Mouse (Mus musculus) heart, embryonic 12.5 days (tissue): ENCODE results near the gene Scaf11. TPM values are rescaled to one million over a fixed set of nuclear protein-coding genes. Genes with fewer than 3 reads are reported as not detected.

Experiments used
- ATAC-seq: fragments of 200-750 bp; cut with Nextera tagmentation; 2 replicates; pipeline ENCODE4 v1.8.0; 2017; ENCODE audit warnings: moderate TSS enrichment, moderate library complexity; ENCODE audit not compliant: insufficient number of reproducible peaks, low FRiP score
- H3K27ac ChIP-seq: fragments of 300-500 bp; sonication (generic); 2 replicates; pipeline ENCODE4 v1.5.1; 2016; ENCODE audit warnings: mild to moderate bottlenecking, moderate library complexity; ENCODE audit not compliant: poor library complexity, severe bottlenecking
- H3K27me3 ChIP-seq: fragments of 300-500 bp; sonication (generic); replicated peaks from 2 replicates; pipeline ENCODE4 v1.6.1; 2016; ENCODE audit warnings: mild to moderate bottlenecking, moderate library complexity
- H3K36me3 ChIP-seq: fragments of 300-500 bp; sonication (generic); 2 replicates; pipeline ENCODE4 v1.6.1; 2016; ENCODE audit warnings: mild to moderate bottlenecking, moderate library complexity
- H3K4me1 ChIP-seq: fragments of 300-500 bp; sonication (generic); replicated peaks from 2 replicates; pipeline ENCODE4 v1.6.1; 2016; ENCODE audit warnings: mild to moderate bottlenecking
- H3K4me2 ChIP-seq: fragments of 300-500 bp; sonication (generic); 2 replicates; pipeline ENCODE4 v1.6.1; 2016; ENCODE audit warnings: mild to moderate bottlenecking, moderate library complexity
- H3K4me3 ChIP-seq: fragments of 300-500 bp; sonication (generic); 2 replicates; pipeline ENCODE4 v1.5.1; 2016; ENCODE audit warnings: mild to moderate bottlenecking
- H3K9ac ChIP-seq: fragments of 300-500 bp; sonication (generic); 2 replicates; pipeline ENCODE4 v1.6.1; 2016; ENCODE audit warnings: mild to moderate bottlenecking, moderate library complexity
- H3K9me3 ChIP-seq: fragments of 300-500 bp; sonication (generic); replicated peaks from 2 replicates; pipeline ENCODE4 v1.6.1; 2016; ENCODE audit warnings: mild to moderate bottlenecking, moderate library complexity
- WGBS: fragments of 180-500 bp; shearing (Covaris S2); methylation state at CpG from one replicate; pipeline ENCODE4 v1.1.7; 2016; 5-methylcytosine and 5-hydroxymethylcytosine counted together
- polyA plus RNA-seq: library from polyadenylated mRNA; unstranded; fragments of >200 nt; fragmentation: Nextera tagmentation; extraction: Ambion mirVana; gene quantifications from 2 replicates; pipeline ENCODE4 v1.2.1, GENCODE M21; 2016

Scaf11 gene
- polyA plus RNA-seq, 1 experiment from 2014 or later = 79.1 TPM

DNA sequence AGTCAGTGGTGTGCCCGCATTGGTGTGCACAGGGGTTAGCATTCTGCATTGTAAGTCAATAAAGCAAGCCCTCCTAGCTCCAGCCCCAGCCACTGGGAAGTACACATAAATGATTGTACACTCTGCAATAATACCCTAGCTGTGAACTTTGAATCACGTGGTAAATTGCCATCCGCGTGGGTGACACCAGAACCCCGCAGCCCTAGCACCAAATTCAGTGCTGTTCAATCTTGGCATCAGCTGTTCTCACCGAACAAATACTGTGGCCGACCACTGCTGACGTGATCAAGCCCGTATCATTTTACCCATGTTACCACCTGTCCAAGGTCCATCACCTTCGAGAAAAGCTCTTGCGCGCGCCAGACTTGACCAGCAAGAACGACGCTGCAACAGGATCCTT lies 3.2 kb upstream of the Scaf11 start:
- WGBS = 95% methylated on average over 15 of the region's 15 CpGs
- no peak overlapping the region for H3K4me2 ChIP-seq

DNA sequence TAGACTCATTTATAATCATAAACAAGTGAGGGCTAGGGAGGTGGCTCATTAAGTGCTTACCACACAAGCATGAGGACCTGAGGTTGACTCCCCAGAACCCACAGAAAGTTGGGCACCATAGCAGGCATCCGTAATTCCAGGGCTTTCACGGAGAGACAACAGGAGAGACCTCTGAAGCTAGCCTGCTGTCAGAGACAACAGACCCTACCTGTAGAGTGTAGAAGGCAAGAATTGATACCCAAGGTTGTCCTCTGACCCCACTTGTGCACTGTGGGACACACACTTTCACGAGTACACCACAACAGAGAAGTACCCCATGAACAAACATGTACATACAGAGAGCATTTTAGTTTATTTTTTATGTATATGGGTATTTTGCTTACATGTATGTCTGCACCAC lies 2.0 kb upstream of the Scaf11 start:
- Histone ChIP-seq H3K36me3 (no peaks in the 10 kb centered on the region), H3K4me2 (no peak overlapping the region)

More for the DNA sequence above, 3.2 kb upstream of the Scaf11 start:
- Histone ChIP-seq H3K27me3 (no peaks in the 10 kb centered on the region), H3K27ac (no peak overlapping the region), H3K4me3 (no peak overlapping the region), H3K36me3 (no peaks in the 10 kb centered on the region), H3K9ac (no peak overlapping the region), H3K4me1 (peaks cover 15% of the 10 kb centered on the region), H3K9me3 (no peaks in the 10 kb centered on the region)
- no peak for ATAC-seq

DNA sequence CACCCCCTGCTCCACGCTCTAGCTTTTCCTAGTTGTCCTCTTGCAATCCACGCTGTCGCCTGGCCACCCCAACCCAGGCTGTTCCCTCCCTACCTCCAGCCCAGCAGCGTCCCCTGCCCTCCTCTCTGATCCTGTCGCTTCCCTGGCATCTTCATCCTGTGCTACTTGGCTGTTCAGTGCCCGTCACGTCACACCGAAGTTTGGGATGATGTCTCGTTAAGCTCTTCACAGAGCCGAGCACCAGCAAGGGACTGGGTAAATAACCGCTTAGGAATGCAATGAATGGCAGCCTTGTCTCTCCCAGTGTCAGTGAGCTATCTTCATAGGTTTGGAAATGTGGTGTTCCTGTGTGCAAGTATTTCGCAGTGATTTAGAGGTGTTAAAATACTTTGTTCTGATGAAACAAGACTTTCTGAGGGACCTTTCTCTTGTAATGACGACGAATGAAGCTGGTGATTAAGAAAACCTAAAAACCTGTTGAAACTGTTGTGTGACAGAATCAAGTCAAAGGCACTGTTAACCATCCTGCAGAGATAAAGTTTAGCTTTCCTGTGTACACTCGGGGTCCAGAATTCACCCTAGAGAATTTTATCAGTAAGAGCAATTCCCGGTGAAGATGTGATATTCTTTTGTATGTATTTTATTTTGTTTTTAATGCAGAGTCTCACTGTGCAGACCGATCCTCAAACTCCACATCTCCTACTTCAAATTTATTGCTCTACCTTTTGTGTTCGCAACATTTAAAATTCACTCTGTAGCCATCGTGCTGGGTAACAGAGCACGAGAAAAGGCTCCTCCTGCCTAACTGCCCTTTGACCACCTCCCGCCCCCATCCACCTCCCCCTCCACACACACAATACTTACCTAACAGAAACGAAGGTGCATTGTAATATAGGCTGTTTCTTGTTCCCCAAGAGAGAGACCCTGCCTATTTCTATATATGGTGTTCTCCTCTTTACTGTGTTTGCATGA lies 1.2 kb upstream of the Scaf11 start:
- H3K4me3 ChIP-seq = peak overlapping the region; percentile 98

More for the DNA sequence above, 2.0 kb upstream of the Scaf11 start:
- no peak for ATAC-seq
- peaks cover 22% of the 10 kb centered on the region for H3K4me1 ChIP-seq
- 86% methylated on average over 3 of the region's 3 CpGs for WGBS
- no peaks in the 10 kb centered on the region for H3K27me3 ChIP-seq
- no peak overlapping the region for H3K9ac ChIP-seq
- H3K4me3 ChIP-seq = no peak overlapping the region
- no peaks in the 10 kb centered on the region for H3K9me3 ChIP-seq
- H3K27ac ChIP-seq = no peak overlapping the region

DNA sequence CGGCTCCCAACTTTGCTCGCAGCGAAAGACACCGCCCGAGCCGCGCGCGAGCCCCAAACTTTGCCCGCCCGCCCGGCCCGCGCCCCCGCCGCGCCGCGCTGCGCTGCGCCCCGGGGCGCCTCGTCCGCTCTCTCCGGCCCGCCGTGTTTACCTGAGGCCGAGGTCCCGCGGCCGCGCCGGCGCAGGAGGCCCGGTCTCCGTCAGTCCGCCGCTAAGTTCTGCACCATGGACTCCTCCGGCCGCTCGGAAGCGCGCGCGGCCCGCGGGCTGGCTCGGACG lies 253 bp downstream of the Scaf11 start:
- ATAC-seq = no peak
- H3K27ac ChIP-seq = peak overlapping the region; percentile 100
- H3K4me3 ChIP-seq = peak overlapping the region; percentile 98
- no peaks in the 10 kb centered on the region for H3K9me3 ChIP-seq
- no peaks in the 10 kb centered on the region for H3K36me3 ChIP-seq
- under 1% methylated on average over 48 of the region's 50 CpGs for WGBS
- H3K4me1 ChIP-seq = peaks cover 38% of the 10 kb centered on the region
- peak overlapping the region; percentile 100 for H3K9ac ChIP-seq
- H3K4me2 ChIP-seq = peak overlapping the region; percentile 84
- no peaks in the 10 kb centered on the region for H3K27me3 ChIP-seq

More for the DNA sequence above, 1.2 kb upstream of the Scaf11 start:
- Histone ChIP-seq H3K9ac (peak overlapping the region; percentile 89), H3K9me3 (no peaks in the 10 kb centered on the region), H3K27me3 (no peaks in the 10 kb centered on the region), H3K4me2 (peak overlapping the region; percentile 84), H3K36me3 (no peaks in the 10 kb centered on the region), H3K4me1 (peaks cover 27% of the 10 kb centered on the region), H3K27ac (peak overlapping the region; percentile 100)
- ATAC-seq = peak; percentile 14
- WGBS = 11% methylated on average over 22 of the region's 22 CpGs

DNA sequence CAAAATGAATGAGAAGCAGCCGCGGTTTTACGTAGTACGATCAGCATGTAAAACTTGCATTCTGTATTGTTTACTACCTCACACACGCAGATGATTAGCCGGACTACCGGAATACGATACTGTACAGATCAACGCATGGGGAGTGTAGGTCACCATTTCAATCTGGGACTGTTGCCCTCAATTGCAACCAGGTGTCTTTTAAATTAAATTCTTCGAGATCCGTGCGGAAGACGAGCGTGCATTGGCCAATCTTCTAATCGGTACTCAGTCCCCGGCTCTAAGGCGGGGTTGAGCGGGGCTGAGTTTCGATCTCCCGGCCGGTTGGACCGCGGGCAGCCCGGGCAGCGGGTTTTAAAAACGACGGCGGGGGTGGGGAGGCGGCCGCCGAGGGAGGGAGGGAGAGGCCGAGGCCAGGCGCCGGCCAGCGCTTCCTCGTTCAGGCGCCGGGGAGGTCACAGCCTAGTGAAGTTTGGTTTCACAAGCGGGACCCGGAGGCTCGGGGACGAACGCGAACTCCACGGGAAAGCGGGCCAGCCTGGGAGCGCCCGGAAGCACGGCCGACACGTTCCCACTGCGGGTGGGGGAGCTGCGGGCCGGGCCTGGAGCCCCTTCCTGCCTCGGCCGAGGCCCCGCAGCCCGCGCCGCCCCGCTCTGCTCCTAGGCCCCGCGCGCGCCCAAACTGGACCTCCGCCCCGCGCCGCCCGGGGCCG lies 747 bp downstream of the Scaf11 start:
- Histone ChIP-seq H3K36me3 (no peaks in the 10 kb centered on the region), H3K9ac (peak overlapping the region; percentile 100), H3K4me2 (peak overlapping the region; percentile 84), H3K4me3 (peak overlapping the region; percentile 98), H3K27me3 (no peaks in the 10 kb centered on the region), H3K27ac (peak overlapping the region; percentile 100), H3K9me3 (no peaks in the 10 kb centered on the region), H3K4me1 (peaks cover 34% of the 10 kb centered on the region)
- WGBS = under 1% methylated on average over 68 of the region's 71 CpGs
- peak; percentile 61 for ATAC-seq

DNA sequence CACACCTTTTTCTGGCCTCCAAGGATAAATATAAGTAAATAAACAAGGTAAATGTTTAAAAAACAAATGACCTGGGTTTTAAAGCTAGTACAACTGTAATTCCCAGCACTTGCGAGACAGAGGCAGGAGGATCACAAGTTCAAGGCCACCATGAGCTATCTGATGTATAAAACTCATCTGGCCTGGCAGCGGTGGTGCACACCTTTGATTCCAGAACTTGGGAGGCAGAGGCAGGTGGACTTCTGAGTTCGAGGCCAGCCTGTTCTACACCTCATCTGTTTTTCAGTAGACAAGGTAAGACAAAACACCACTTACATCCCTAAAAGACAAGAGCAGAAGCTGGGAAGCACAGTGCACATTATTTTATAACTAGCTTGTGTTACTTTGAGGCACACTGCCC lies 2.4 kb downstream of the Scaf11 start:
- 92% methylated on average over 3 of the region's 3 CpGs for WGBS
- Histone ChIP-seq H3K4me3 (no peak overlapping the region), H3K9ac (no peak overlapping the region), H3K9me3 (no peaks in the 10 kb centered on the region), H3K4me2 (no peak overlapping the region), H3K36me3 (no peaks in the 10 kb centered on the region), H3K27ac (no peak overlapping the region), H3K27me3 (no peaks in the 10 kb centered on the region), H3K4me1 (peaks cover 34% of the 10 kb centered on the region)
- ATAC-seq = no peak

DNA sequence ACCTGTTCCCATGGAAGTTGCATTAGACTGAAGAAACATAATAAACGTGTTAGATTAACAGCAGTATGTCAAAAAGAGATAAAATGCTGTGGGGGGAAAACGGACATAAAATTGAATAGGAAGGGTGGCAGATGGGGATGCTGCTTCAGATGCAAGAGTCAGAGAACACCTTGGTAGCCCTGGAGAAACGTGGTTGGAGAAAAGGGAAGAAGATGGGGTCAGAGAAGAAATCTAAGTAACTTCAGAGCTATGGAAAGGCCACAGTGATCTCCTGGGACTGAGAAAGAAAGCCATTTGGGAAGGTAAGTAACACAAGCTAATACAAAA lies 3.3 kb downstream of the Scaf11 start:
- 68% methylated on average over 3 of the region's 3 CpGs for WGBS
- Histone ChIP-seq H3K4me1 (peaks cover 31% of the 10 kb centered on the region), H3K36me3 (no peaks in the 10 kb centered on the region), H3K4me3 (no peak overlapping the region), H3K27me3 (no peaks in the 10 kb centered on the region), H3K9ac (no peak overlapping the region), H3K9me3 (no peaks in the 10 kb centered on the region), H3K27ac (no peak overlapping the region), H3K4me2 (no peak overlapping the region)
- no peak for ATAC-seq

DNA sequence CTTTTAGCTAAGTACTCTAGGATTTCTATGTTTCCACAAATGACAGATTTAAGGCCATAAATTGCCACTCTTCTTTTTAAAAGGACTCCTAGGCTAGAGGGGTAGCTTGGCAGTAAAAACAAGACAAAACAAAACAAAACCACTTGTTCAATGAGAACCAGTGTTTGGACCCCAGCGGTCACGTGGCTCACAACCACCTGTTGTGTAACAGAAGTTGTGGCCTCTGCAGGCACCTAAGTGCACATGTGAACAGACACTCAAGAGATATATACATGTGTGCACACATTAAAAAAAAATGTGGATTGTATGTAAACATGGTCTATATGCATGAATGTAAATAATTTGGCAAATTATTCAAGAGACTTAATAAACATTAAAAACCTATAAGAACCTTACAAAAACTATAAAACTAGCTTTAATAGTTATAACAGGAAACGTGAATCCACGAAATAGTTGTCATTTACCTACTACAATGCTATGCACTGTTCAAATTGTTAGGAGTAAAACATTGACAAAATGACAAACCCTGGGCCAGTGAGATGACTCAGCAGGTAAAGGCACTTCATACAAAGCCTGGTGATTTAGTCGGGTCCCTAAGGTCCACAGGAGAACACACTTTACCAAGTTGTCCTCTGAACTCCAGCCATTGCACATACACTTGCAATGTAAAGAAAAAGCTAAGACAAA lies 3.8 kb downstream of the Scaf11 start:
- Histone ChIP-seq H3K27me3 (no peaks in the 10 kb centered on the region), H3K36me3 (peaks cover 5% of the 10 kb centered on the region), H3K9me3 (no peaks in the 10 kb centered on the region), H3K4me3 (no peak overlapping the region), H3K4me2 (no peak overlapping the region), H3K4me1 (peaks cover 26% of the 10 kb centered on the region), H3K27ac (no peak overlapping the region), H3K9ac (no peak overlapping the region)
- ATAC-seq = no peak
- 79% methylated on average over 5 of the region's 5 CpGs for WGBS

DNA sequence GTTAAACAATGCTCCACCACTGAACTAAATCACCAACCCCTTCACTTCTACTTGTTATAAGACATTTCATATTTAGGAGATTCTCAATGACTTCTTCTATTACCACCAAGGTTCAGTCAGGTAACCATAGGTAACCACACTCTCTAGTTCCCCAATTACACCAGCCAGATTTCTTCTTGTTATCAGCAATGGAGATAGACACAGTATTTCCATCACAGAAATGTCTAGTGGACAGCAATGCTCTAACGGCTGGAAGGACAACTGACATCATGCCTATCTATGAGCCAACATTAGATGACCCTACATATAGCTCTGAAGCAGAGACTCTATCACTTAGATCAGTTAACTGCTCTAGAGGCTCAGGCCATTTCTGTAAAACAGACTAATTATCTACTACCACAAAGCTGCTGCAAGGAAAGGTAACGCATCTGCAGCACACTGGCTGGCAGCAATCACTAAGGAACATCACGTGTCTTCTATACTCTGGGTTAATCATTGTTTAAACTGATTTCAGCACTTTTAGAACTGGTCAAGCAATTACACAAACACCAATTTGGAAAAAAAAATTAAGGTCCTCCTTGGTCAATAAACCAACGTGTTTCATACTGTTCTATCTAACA lies 4.9 kb downstream of the Scaf11 start:
- H3K27me3 ChIP-seq = no peaks in the 10 kb centered on the region
- H3K9ac ChIP-seq = no peak overlapping the region
- no peaks in the 10 kb centered on the region for H3K9me3 ChIP-seq
- H3K4me2 ChIP-seq = no peak overlapping the region
- WGBS = 57% methylated on average over 4 of the region's 4 CpGs
- no peak overlapping the region for H3K27ac ChIP-seq
- no peak for ATAC-seq
- peaks cover 16% of the 10 kb centered on the region for H3K36me3 ChIP-seq
- H3K4me1 ChIP-seq = peaks cover 25% of the 10 kb centered on the region
- no peak overlapping the region for H3K4me3 ChIP-seq

DNA sequence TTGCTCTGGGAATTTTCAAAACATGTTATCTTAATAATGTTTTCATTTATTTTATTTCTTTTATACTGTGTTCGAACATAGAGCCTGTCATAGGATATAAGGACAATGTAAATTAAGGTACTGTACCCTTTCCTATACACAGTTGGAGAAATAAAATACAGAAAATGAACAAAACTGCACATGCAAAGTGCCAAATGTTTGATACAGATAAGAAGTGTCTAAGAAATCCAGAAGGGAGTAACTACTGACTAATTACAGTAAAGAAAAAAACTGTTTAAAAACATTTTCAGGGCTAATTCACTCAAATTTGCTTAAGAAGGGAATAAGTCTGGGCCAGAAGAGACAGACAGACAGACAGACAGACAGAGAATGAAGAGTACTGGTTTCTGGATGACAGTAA lies 7.3 kb downstream of the Scaf11 start:
- H3K27me3 ChIP-seq = no peaks in the 10 kb centered on the region
- no peak overlapping the region for H3K4me2 ChIP-seq
- 95% methylated on average over 1 of the region's 1 CpGs for WGBS
- H3K4me3 ChIP-seq = no peak overlapping the region
- no peak overlapping the region for H3K9ac ChIP-seq
- peaks cover 26% of the 10 kb centered on the region for H3K36me3 ChIP-seq
- ATAC-seq = no peak
- H3K4me1 ChIP-seq = peaks cover 18% of the 10 kb centered on the region
- H3K27ac ChIP-seq = no peak overlapping the region
- no peaks in the 10 kb centered on the region for H3K9me3 ChIP-seq
